ENCODE assay signal across 14 mouse cellular contexts in genomic region chr10:82866832-82867231, GRCm38 (mm10). TPM values are rescaled to one million over a fixed set of nuclear protein-coding genes. Genes with fewer than 3 reads are reported as not detected.
DNase-seq lines count a peak whose midpoint lies in the region; ATAC-seq and TF ChIP-seq lines count a peak whose summit lies in the region.
"Had no signal": no experiment of that assay in that cellular context is flagged by ENCODE, and none has a peak within 500 bp of the region (broad histone marks: within the 10 kb centered on the region; RNA-seq: fewer than 3 reads in every experiment).

No protein-coding gene starts in this region.

- 25% methylated on average over 18 of the region's 18 CpGs for WGBS in cerebellum, adult 2 months
- 79% methylated on average over 18 of the region's 18 CpGs for whole genome bisulfite sequencing in kidney, postnatal 0 days
- 71% methylated on average over 18 of the region's 18 CpGs for WGBS in hindbrain, postnatal 0 days
- 92% methylated on average over 18 of the region's 18 CpGs for WGBS in embryonic facial prominence, embryonic 10.5 days

- ATAC-seq in kidney, postnatal 0 days (replicated peaks; ENCODE audit: low FRiP score, low read depth) = no peak
- ATAC-seq in hindbrain, postnatal 0 days = 0 out of 2 replicates have a peak, but pooled peaks have one; percentile 15
- ATAC-seq: inflammation-experienced regulatory T-cells, adult 6 months had no signal

- H3K36me3 ChIP-seq in kidney, postnatal 0 days (ENCODE audit: insufficient read depth, low read length) = 0 out of 2 replicates have a peak, but pooled peaks cover 13% of the 10 kb centered on the region
- peaks cover 84% of the 10 kb centered on the region for H3K36me3 ChIP-seq in E14TG2a.4 (ENCODE audit: insufficient read depth, low read length)
- 0 out of 2 replicates have a peak, but pooled peaks cover 4% of the 10 kb centered on the region for H3K36me3 ChIP-seq in hindbrain, postnatal 0 days (ENCODE audit: insufficient read depth, low read length)
- H3K36me3 ChIP-seq in embryonic facial prominence, embryonic 10.5 days (replicated peaks) = peaks cover 94% of the 10 kb centered on the region

- DNase-seq in cerebellum, adult 2 months = peak; percentile 30 to 35
- no peak for DNase-seq in cerebellum, adult 9-11 months
- no peak for DNase-seq in kidney, postnatal 0 days (ENCODE audit: low spot score)
- no peak for DNase-seq in kidney, adult 9 months
- no peak for DNase-seq in hindbrain, postnatal 0 days (ENCODE audit: low spot score)
- no peak for DNase-seq in embryonic facial prominence, embryonic 10.5 days (ENCODE audit: low spot score)
- DNase-seq in spleen, adult 12 weeks (ENCODE audit: low spot score) = no peak
- DNase-seq: adrenal gland, postnatal 36 days; lung, postnatal 14 days had no signal

- H3K27me3 ChIP-seq in cerebellum, adult 2 months (ENCODE audit: control insufficient read depth, insufficient read depth, low read length) = no peaks in the 10 kb centered on the region
- H3K27me3 ChIP-seq in kidney, postnatal 0 days (ENCODE audit: insufficient read depth, low read length) = no peaks in the 10 kb centered on the region
- no peaks in the 10 kb centered on the region for H3K27me3 ChIP-seq in E14TG2a.4 (ENCODE audit: insufficient read depth, low read length)
- no peaks in the 10 kb centered on the region for H3K27me3 ChIP-seq in hindbrain, postnatal 0 days (ENCODE audit: insufficient read depth, low read length)
- no peaks in the 10 kb centered on the region for H3K27me3 ChIP-seq in embryonic facial prominence, embryonic 10.5 days (replicated peaks; ENCODE audit: low read depth, poor library complexity, severe bottlenecking)
- H3K27me3 ChIP-seq: limb, embryonic 15.5 days had no signal

- no peak for TF ChIP-seq CTCF in cerebellum, adult 2 months (IDR thresholded peaks at IDR 0.05; ENCODE audit: borderline replicate concordance, insufficient read depth, low read depth, low read length)
- no peak for TF ChIP-seq CTCF in kidney, postnatal 0 days (IDR thresholded peaks at IDR 0.05; ENCODE audit: low read depth)
- TF ChIP-seq CTCF in E14TG2a.4 (conservative IDR thresholded peaks at IDR 0.05; ENCODE audit: low read length) = no peak
- no peak for TF ChIP-seq CTCF in hindbrain, postnatal 0 days (IDR thresholded peaks at IDR 0.05; ENCODE audit: low read depth)

- peaks cover 17% of the 10 kb centered on the region for H3K4me1 ChIP-seq in cerebellum, adult 2 months (ENCODE audit: control insufficient read depth, insufficient read depth, low read length)
- no peaks in the 10 kb centered on the region; the same call in 1 of the 2 replicates for H3K4me1 ChIP-seq in kidney, postnatal 0 days (replicated peaks; ENCODE audit: insufficient read depth, low read length)
- peaks cover 84% of the 10 kb centered on the region for H3K4me1 ChIP-seq in E14TG2a.4 (replicated peaks; ENCODE audit: low read depth, low read length)
- H3K4me1 ChIP-seq in hindbrain, postnatal 0 days (ENCODE audit: insufficient read depth, low read length) = 0 out of 2 replicates have a peak, but pooled peaks cover 9% of the 10 kb centered on the region
- H3K4me1 ChIP-seq in embryonic facial prominence, embryonic 10.5 days = peaks cover 17% of the 10 kb centered on the region

- H3K4me2 ChIP-seq in kidney, postnatal 0 days (ENCODE audit: low read length) = peak overlapping the region; percentile 21; the same call in 1 of the 2 replicates
- peak overlapping the region; percentile 42 for H3K4me2 ChIP-seq in hindbrain, postnatal 0 days (ENCODE audit: low read depth, low read length)
- H3K4me2 ChIP-seq: limb, embryonic 15.5 days had no signal

- no peak for TF ChIP-seq POLR2A in cerebellum, adult 2 months (IDR thresholded peaks at IDR 0.05; ENCODE audit: borderline replicate concordance, insufficient read depth, low read length)

- no peak overlapping the region for H3K27ac ChIP-seq in cerebellum, adult 2 months (ENCODE audit: insufficient read depth, low read length)
- H3K27ac ChIP-seq in kidney, postnatal 0 days = no peak overlapping the region
- H3K27ac ChIP-seq in hindbrain, postnatal 0 days = 0 out of 2 replicates have a peak overlapping the region, but pooled peaks have one; percentile 32
- no peak overlapping the region for H3K27ac ChIP-seq in embryonic facial prominence, embryonic 10.5 days (replicated peaks)
- H3K27ac ChIP-seq: left cerebral cortex, adult 2 months; limb, embryonic 15.5 days; stomach, postnatal 0 days had no signal

- peak overlapping the region; percentile 45 for H3K4me3 ChIP-seq in cerebellum, adult 2 months (replicated peaks; ENCODE audit: insufficient read depth, low read depth, low read length)
- H3K4me3 ChIP-seq in kidney, postnatal 0 days (replicated peaks; ENCODE audit: low read depth, low read length) = no peak overlapping the region
- H3K4me3 ChIP-seq in E14TG2a.4 (replicated peaks; ENCODE audit: low read length) = peak overlapping the region; percentile 63
- 0 out of 2 replicates have a peak overlapping the region, but pooled peaks have one; percentile 7 for H3K4me3 ChIP-seq in hindbrain, postnatal 0 days (ENCODE audit: low read length)
- H3K4me3 ChIP-seq in embryonic facial prominence, embryonic 10.5 days = no peak overlapping the region
- H3K4me3 ChIP-seq: left cerebral cortex, adult 2 months; limb, embryonic 15.5 days had no signal

- no peak overlapping the region for H3K9ac ChIP-seq in kidney, postnatal 0 days (ENCODE audit: low read depth, low read length)
- no peak overlapping the region for H3K9ac ChIP-seq in hindbrain, postnatal 0 days (replicated peaks; ENCODE audit: low read length)
- H3K9ac ChIP-seq: limb, embryonic 15.5 days had no signal

- H3K9me3 ChIP-seq in kidney, postnatal 0 days (replicated peaks; ENCODE audit: low read length) = no peaks in the 10 kb centered on the region
- no peaks in the 10 kb centered on the region for H3K9me3 ChIP-seq in E14TG2a.4 (ENCODE audit: low read length)
- H3K9me3 ChIP-seq in hindbrain, postnatal 0 days (ENCODE audit: low read length) = no peaks in the 10 kb centered on the region
- H3K9me3 ChIP-seq in embryonic facial prominence, embryonic 10.5 days = no peaks in the 10 kb centered on the region
- H3K9me3 ChIP-seq: limb, embryonic 15.5 days had no signal

RNA-seq across cellular contexts. Expression of gene Eid3, which starts 0.4 kb away (rescaled TPM):
- polyA plus RNA-seq in cerebellum, adult 2 months (2012; rRNA removed) = 0.90 and 1.0 TPM in 2 replicates
- 0.14 and 0.20 TPM in 2 replicates for polyA plus RNA-seq in kidney, postnatal 0 days (2015; fragmentation: Nextera tagmentation; extraction: Ambion mirVana)
- total RNA-seq in hindbrain, postnatal 0 days (2014; rRNA removed) = 0.50 and 2.6 TPM in 2 replicates
- 0.26 and 0.33 TPM in 2 replicates for polyA plus RNA-seq in hindbrain, postnatal 0 days (2015; fragmentation: Nextera tagmentation; extraction: Ambion mirVana)
- 0.52 and 0.57 TPM in 2 replicates for polyA plus RNA-seq in embryonic facial prominence, embryonic 10.5 days (2016; fragmentation: Nextera tagmentation; extraction: Ambion mirVana)

RNA-seq across cellular contexts. Expression of gene Txnrd1, which starts 33.1 kb away (rescaled TPM):
- polyA plus RNA-seq in cerebellum, adult 2 months (2012; rRNA removed) = 48.6 and 50.9 TPM in 2 replicates
- 70.9 and 73.8 TPM in 2 replicates for polyA plus RNA-seq in kidney, postnatal 0 days (2015; fragmentation: Nextera tagmentation; extraction: Ambion mirVana)
- 79.6 and 80.0 TPM in 2 replicates for total RNA-seq in hindbrain, postnatal 0 days (2014; rRNA removed)
- polyA plus RNA-seq in hindbrain, postnatal 0 days (2015; fragmentation: Nextera tagmentation; extraction: Ambion mirVana) = 62.3 and 64.8 TPM in 2 replicates
- 169 and 177 TPM in 2 replicates for polyA plus RNA-seq in embryonic facial prominence, embryonic 10.5 days (2016; fragmentation: Nextera tagmentation; extraction: Ambion mirVana)

Comparison
In these comparisons a context has a peak if more than half of its experiments do, and no peak if none do; other contexts are left out.
1. DNase-seq: peak in cerebellum, adult 2 months (2 of 2); none in cerebellum, adult 9-11 months (single experiment), kidney, postnatal 0 days (single experiment), kidney, adult 9 months (single experiment), hindbrain, postnatal 0 days (single experiment), embryonic facial prominence, embryonic 10.5 days (single experiment) and spleen, adult 12 weeks (single experiment).
2. H3K4me3 ChIP-seq: peak in cerebellum, adult 2 months (single experiment), E14TG2a.4 (single experiment) and hindbrain, postnatal 0 days (single experiment); none in kidney, postnatal 0 days (single experiment) and embryonic facial prominence, embryonic 10.5 days (single experiment).